8 mouse cellular contexts compared by ENCODE assay signal in genomic region chr13:100014906-100015895, GRCm38 (mm10). TPM values are rescaled to one million over a fixed set of nuclear protein-coding genes. Genes with fewer than 3 reads are reported as not detected.
DNase-seq lines count a peak whose midpoint lies in the region; ATAC-seq lines count a peak whose summit lies in the region.

Mccc2 (minus strand) TSS chr13:100015639.

- H3K36me3 ChIP-seq in hindbrain, embryonic 14.5 days (replicated peaks; ENCODE audit: control insufficient read depth, insufficient read depth), result peaks cover under 1% of the 10 kb centered on the region; the same call in 1 of the 2 replicates

- peak within 1 kb of the TSS; percentile 87 for H3K4me2 ChIP-seq in hindbrain, embryonic 14.5 days (replicated peaks)

- WGBS in hindbrain, embryonic 14.5 days, result 4% methylated on average over 47 of the region's 47 CpGs

- no peaks in the 10 kb centered on the region for H3K9me3 ChIP-seq in hindbrain, embryonic 14.5 days (ENCODE audit: control insufficient read depth, low read length)

- peak within 1 kb of the TSS; percentile 87 for H3K9ac ChIP-seq in hindbrain, embryonic 14.5 days

- H3K4me1 ChIP-seq in hindbrain, embryonic 14.5 days (replicated peaks; ENCODE audit: control insufficient read depth, insufficient read depth, low read length), result peaks cover 15% of the 10 kb centered on the region

- ATAC-seq in hindbrain, embryonic 14.5 days (ENCODE audit: low FRiP score), result peak; percentile 100

- H3K27ac ChIP-seq in hindbrain, embryonic 14.5 days, result peak within 1 kb of the TSS; percentile 71

- H3K4me3 ChIP-seq in hindbrain, embryonic 14.5 days (replicated peaks; ENCODE audit: low read length), result peak within 1 kb of the TSS; percentile 76

- peak; percentile 95 for DNase-seq in R1 (ENCODE audit: low read depth, low spot score)
- DNase-seq in cerebellum, postnatal 25 days, result peak; percentile 85 to 92
- peak; percentile 44 to 57 for DNase-seq in frontal cortex, postnatal 25 days (ENCODE audit: low spot score in 2 of 2)
- DNase-seq in hindbrain, embryonic 14.5 days (ENCODE audit: low spot score), result peak; percentile 92
- DNase-seq in layer of hippocampus, postnatal 36 days, result peak; percentile 67 to 82
- peak; percentile 90 for DNase-seq in lung, postnatal 36 days
- peak; percentile 96 for DNase-seq in retina, postnatal 1 day
- DNase-seq in urinary bladder, adult 18-20 months (ENCODE audit: low spot score in 2 of 2), result peak; percentile 41 to 77

- H3K27me3 ChIP-seq in hindbrain, embryonic 14.5 days (ENCODE audit: control insufficient read depth, insufficient read depth, low read length), result no peaks in the 10 kb centered on the region

RNA-seq across cellular contexts. Expression of gene Mccc2, which starts in this region (rescaled TPM):
- polyA plus RNA-seq in hindbrain, embryonic 14.5 days (2014; fragmentation: Nextera tagmentation; extraction: Ambion mirVana), result 35.1 and 39.8 TPM in 2 replicates
- 10 to 100 TPM; 26.9 to 30.4 TPM for total RNA-seq in layer of hippocampus, postnatal 36 days (2021)

Comparison
In these comparisons a context has a peak if more than half of its experiments do, and no peak if none do; other contexts are left out.
1. Peak in every context shown above with its lines: DNase-seq, ATAC-seq, H3K4me3 ChIP-seq and H3K27ac ChIP-seq.